Mouse (Mus musculus) brain, embryonic 14.5 days (tissue): ENCODE measurements around the gene Wt1.

Source experiments
- CTCF ChIP-seq: fragments of 200-500 bp; IDR thresholded peaks from 2 replicates; pipeline ENCODE4 v1.5.1; 2012; ENCODE audit warnings: inconsistent platforms, mild to moderate bottlenecking, moderate library complexity, borderline replicate concordance; ENCODE audit not compliant: insufficient read depth, insufficient read length; ENCODE audit errors: extremely low read depth
- POLR2A ChIP-seq: fragments of 200-500 bp; IDR thresholded peaks from 2 replicates; pipeline ENCODE4 v1.6.1; 2012; ENCODE audit warnings: mild to moderate bottlenecking, inconsistent platforms, borderline replicate concordance; ENCODE audit not compliant: poor library complexity, insufficient read depth, insufficient read length, severe bottlenecking; ENCODE audit errors: extremely low read depth

- no peak for TF ChIP-seq CTCF
- TF ChIP-seq POLR2A: no peak
Observed at GRCm38 (mm10) chr2:105127531-105128480, 1.5 kb downstream of the Wt1 start.
